In the genomic region with DNA sequence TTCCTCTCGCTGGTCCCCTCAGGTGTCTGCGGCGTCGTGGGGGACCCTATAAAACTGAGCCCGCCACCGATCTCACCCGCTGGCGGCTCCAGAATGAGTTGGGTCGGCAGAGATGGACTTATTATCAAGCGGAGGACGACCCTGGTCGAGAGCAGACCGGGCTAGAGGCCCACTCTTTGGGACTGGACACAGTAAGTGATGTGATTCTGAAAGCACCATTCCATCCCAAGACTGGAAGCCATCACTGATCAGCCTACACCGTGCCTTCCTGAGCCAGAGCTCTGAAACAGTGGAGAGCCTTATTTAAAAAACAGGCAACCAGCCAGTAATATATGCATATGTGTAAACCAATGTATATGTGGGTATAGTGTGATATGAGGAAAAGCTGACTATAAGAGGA, we compare ENCODE assay signal across 8 mouse cellular contexts. TPM values are rescaled to one million over a fixed set of nuclear protein-coding genes. Genes with fewer than 3 reads are reported as not detected.
A peak's percentile ranks its signal among the peaks of the same experiment; 100 is the strongest.
DNase-seq lines count a peak whose midpoint lies in the region; ATAC-seq and TF ChIP-seq lines count a peak whose summit lies in the region.

No protein-coding gene starts in this region.

- H3K27me3 ChIP-seq in C2C12 (ENCODE audit: control insufficient read depth, insufficient read depth, insufficient read length), result no peaks in the 10 kb centered on the region
- no peaks in the 10 kb centered on the region for H3K27me3 ChIP-seq in forebrain, embryonic 11.5 days (ENCODE audit: control insufficient read depth, insufficient read depth, low read length)
- no peaks in the 10 kb centered on the region for H3K27me3 ChIP-seq in liver, embryonic 14.5 days (ENCODE audit: control insufficient read depth, insufficient read depth, low read length)

- TF ChIP-seq CTCF in C2C12 (IDR thresholded peaks at IDR 0.05; ENCODE audit: control insufficient read depth, insufficient read depth, insufficient read length), result no peak
- no peak for TF ChIP-seq CTCF in liver, embryonic 14.5 days (IDR thresholded peaks at IDR 0.05; ENCODE audit: low read depth)

- peaks cover 12% of the 10 kb centered on the region for H3K79me2 ChIP-seq in C2C12 (ENCODE audit: control insufficient read depth, insufficient read depth)

- peak; percentile 28 for ATAC-seq in frontal cortex, adult (ENCODE audit: low TSS enrichment)
- peak; percentile 48 for ATAC-seq in forebrain, embryonic 11.5 days (replicated peaks; ENCODE audit: low FRiP score)
- no peak for ATAC-seq in liver, embryonic 14.5 days (ENCODE audit: insufficient read depth)

- no peaks in the 10 kb centered on the region for H3K4me1 ChIP-seq in forebrain, embryonic 11.5 days (replicated peaks; ENCODE audit: control insufficient read depth, insufficient read depth, low read length)
- H3K4me1 ChIP-seq in liver, embryonic 14.5 days (replicated peaks; ENCODE audit: control insufficient read depth in 2 of 2, insufficient read depth in 2 of 2, low read length in 1 of 2), result peaks cover 0 to 7% of the 10 kb centered on the region in 2 experiments; a peak in 3 of 4 replicates

- peak overlapping the region; percentile 58 for H3K27ac ChIP-seq in forebrain, embryonic 11.5 days (ENCODE audit: low read depth, low read length)
- H3K27ac ChIP-seq in liver, embryonic 14.5 days, result peak overlapping the region; percentile 28; the same call in 1 of the 2 replicates

- peak overlapping the region; percentile 37 for H3ac ChIP-seq in C2C12 (ENCODE audit: control insufficient read depth, insufficient read length, low read depth)

- H3K9ac ChIP-seq in forebrain, embryonic 11.5 days (ENCODE audit: low read length), result peak overlapping the region; percentile 72
- H3K9ac ChIP-seq in liver, embryonic 14.5 days (replicated peaks), result peak overlapping the region; percentile 73

- no peak for TF ChIP-seq EP300 in liver, embryonic 14.5 days (IDR thresholded peaks at IDR 0.05; ENCODE audit: low read depth)

- WGBS in forebrain, embryonic 11.5 days, result 2% methylated on average over 14 of the region's 14 CpGs
- 3% methylated on average over 14 of the region's 14 CpGs for WGBS in liver, embryonic 14.5 days (ENCODE audit: insufficient replicate concordance)

- H3K4me3 ChIP-seq in C2C12 (ENCODE audit: insufficient read depth, poor library complexity, severe bottlenecking), result peak overlapping the region; percentile 61
- peak overlapping the region; percentile 72 for H3K4me3 ChIP-seq in forebrain, embryonic 11.5 days (ENCODE audit: low read depth, low read length)
- H3K4me3 ChIP-seq in liver, embryonic 14.5 days (ENCODE audit: insufficient read depth in 1 of 2, low read depth in 2 of 2, low read length in 2 of 2), result peak overlapping the region; percentile 61 to 66

- no peak for DNase-seq in frontal cortex, postnatal 25 days (ENCODE audit: low spot score in 2 of 2)
- DNase-seq in forebrain, embryonic 11.5 days (ENCODE audit: low spot score), result no peak
- no peak for DNase-seq in liver, embryonic 14.5 days (ENCODE audit: low read depth in 3 of 3, low spot score in 3 of 3)
- no peak for DNase-seq in cerebellum, adult 9-11 months
- no peak for DNase-seq in left cerebral cortex, adult 9 months (ENCODE audit: low spot score in 2 of 2)
- no peak for DNase-seq in frontal cortex, postnatal 36 days (ENCODE audit: low spot score in 2 of 2)

- peak overlapping the region; percentile 83 for H3K4me2 ChIP-seq in forebrain, embryonic 11.5 days (ENCODE audit: low read depth, low read length, severe bottlenecking)
- H3K4me2 ChIP-seq in liver, embryonic 14.5 days (ENCODE audit: low read depth), result peak overlapping the region; percentile 98

- no peaks in the 10 kb centered on the region for H3K79me3 ChIP-seq in C2C12 (ENCODE audit: low read depth)

- H3K36me3 ChIP-seq in C2C12 (ENCODE audit: control insufficient read depth, insufficient read depth), result peaks cover 22% of the 10 kb centered on the region
- peaks cover 2% of the 10 kb centered on the region; the same call in 1 of the 2 replicates for H3K36me3 ChIP-seq in forebrain, embryonic 11.5 days (ENCODE audit: control insufficient read depth, insufficient read depth, low read length)
- peaks cover 6% of the 10 kb centered on the region for H3K36me3 ChIP-seq in liver, embryonic 14.5 days (replicated peaks; ENCODE audit: control insufficient read depth, insufficient read depth, low read depth)

- no peaks in the 10 kb centered on the region for H3K9me3 ChIP-seq in forebrain, embryonic 11.5 days (ENCODE audit: control insufficient read depth, low read length)
- no peaks in the 10 kb centered on the region for H3K9me3 ChIP-seq in liver, embryonic 14.5 days (ENCODE audit: control insufficient read depth, low read length)

TF ChIP-seq in C2C12, 6 proteins besides CTCF, POLR2A, EP300 and RAD21:
- no peak for TF ChIP-seq FOSL1 (IDR thresholded peaks at IDR 0.05; ENCODE audit: insufficient read depth, low read length, poor library complexity, severe bottlenecking)
- no peak for TF ChIP-seq MYOD1 (IDR thresholded peaks at IDR 0.05; ENCODE audit: control insufficient read depth, insufficient read length, low read depth)
- no peak for TF ChIP-seq CEBPB (IDR thresholded peaks at IDR 0.05; ENCODE audit: low read depth)
- TF ChIP-seq MYOG (IDR thresholded peaks at IDR 0.05; ENCODE audit: control insufficient read depth, extremely low read depth, insufficient read length), result no peak
- TF ChIP-seq USF1 (IDR thresholded peaks at IDR 0.05; ENCODE audit: low read depth), result no peak
- no peak for TF ChIP-seq MAX (IDR thresholded peaks at IDR 0.05)
TF ChIP-seq in C2C12: peak in this region for 0.

RNA-seq across cellular contexts. Expression of gene Lss, which starts 0.4 kb away (rescaled TPM):
- 20.3 TPM for polyA plus RNA-seq in C2C12 (2012; fragmentation: generic; extraction: Trizol)
- 44.9 and 72.6 TPM in 2 replicates for polyA plus RNA-seq in forebrain, embryonic 11.5 days (2014; fragmentation: Nextera tagmentation; extraction: Ambion mirVana)
- 26.0 and 31.7 TPM in 2 replicates for polyA plus RNA-seq in liver, embryonic 14.5 days (2012; rRNA removed)
- 45.2 and 46.6 TPM in 2 replicates for polyA plus RNA-seq in liver, embryonic 14.5 days (2014; fragmentation: Nextera tagmentation; extraction: Ambion mirVana)

RNA-seq across cellular contexts. Expression of gene Spatc1l, which starts 30.2 kb away (rescaled TPM):
- 0.02 TPM for polyA plus RNA-seq in C2C12 (2012; fragmentation: generic; extraction: Trizol)
- polyA plus RNA-seq in forebrain, embryonic 11.5 days (2014; fragmentation: Nextera tagmentation; extraction: Ambion mirVana), result 0.23 TPM in 1 of 2 replicates, not detected in the other
- polyA plus RNA-seq in liver, embryonic 14.5 days (2012; rRNA removed), result 0.06 TPM in 1 of 2 replicates, not detected in the other
- not detected in 2 replicates for polyA plus RNA-seq in liver, embryonic 14.5 days (2014; fragmentation: Nextera tagmentation; extraction: Ambion mirVana)

RNA-seq across cellular contexts. Expression of gene Ftcd, which starts 43.6 kb away (rescaled TPM):
- polyA plus RNA-seq in C2C12 (2012; fragmentation: generic; extraction: Trizol), result not detected
- not detected in 2 replicates for polyA plus RNA-seq in forebrain, embryonic 11.5 days (2014; fragmentation: Nextera tagmentation; extraction: Ambion mirVana)
- 27.8 and 29.9 TPM in 2 replicates for polyA plus RNA-seq in liver, embryonic 14.5 days (2012; rRNA removed)
- polyA plus RNA-seq in liver, embryonic 14.5 days (2014; fragmentation: Nextera tagmentation; extraction: Ambion mirVana), result 19.2 and 19.8 TPM in 2 replicates

Comparison
In these comparisons a context has a peak if more than half of its experiments do, and no peak if none do; other contexts are left out.
1. RNA of gene Ftcd, which starts 43.6 kb away (polyA plus RNA-seq): 19.2 to 29.9 TPM in liver, embryonic 14.5 days; not detected in forebrain, embryonic 11.5 days and not detected in C2C12 (single experiment); every median in the first group is over 10 times any median in the second.
2. Peak in every context shown above with its lines, with median percentiles within 50 percentile points of each other: H3K4me3 ChIP-seq.